Mouse (Mus musculus) cerebellum, adult 2 months (tissue): ENCODE results near the gene Phlda3. TPM values are rescaled to one million over a fixed set of nuclear protein-coding genes. Genes with fewer than 3 reads are reported as not detected.
A peak's percentile ranks its signal among the peaks of the same experiment; 100 is the strongest.

Experiments used
- DNase-seq, 2 experiments: peaks; one replicate each; pipeline ENCODE4 v3.0.0; 2021
- H3K27ac ChIP-seq: fragments of 200-500 bp; 2 replicates; pipeline ENCODE4 v1.5.1; 2012; ENCODE audit warnings: low read length, control low read depth, inconsistent platforms; ENCODE audit not compliant: insufficient read depth
- H3K27me3 ChIP-seq: fragments of 200-500 bp; 2 replicates; pipeline ENCODE4 v1.6.1; 2012; ENCODE audit warnings: inconsistent platforms, mild to moderate bottlenecking, low read length, moderate library complexity; ENCODE audit not compliant: control insufficient read depth, insufficient read depth
- H3K4me1 ChIP-seq: fragments of 200-500 bp; 2 replicates; pipeline ENCODE4 v1.6.1; 2011; ENCODE audit warnings: low read length; ENCODE audit not compliant: control insufficient read depth, insufficient read depth
- H3K4me3 ChIP-seq: fragments of 200-500 bp; replicated peaks from 2 replicates; pipeline ENCODE3; 2011; ENCODE audit warnings: mild to moderate bottlenecking, low read depth, low read length, control low read depth; ENCODE audit not compliant: insufficient read depth
- CTCF ChIP-seq: fragments of 200-500 bp; IDR thresholded peaks from 2 replicates; pipeline ENCODE4 v1.5.1; 2011; ENCODE audit warnings: low read depth, mild to moderate bottlenecking, control low read depth, low read length, moderate library complexity, borderline replicate concordance; ENCODE audit not compliant: insufficient read depth
- POLR2A ChIP-seq: fragments of 200-500 bp; IDR thresholded peaks from 2 replicates; pipeline ENCODE4 v1.6.1; 2011; ENCODE audit warnings: low read length, control low read depth, borderline replicate concordance; ENCODE audit not compliant: insufficient read depth
- WGBS: fragments of 180-500 bp; shearing (Covaris S2); methylation state at CpG from one replicate; pipeline ENCODE4 v1.1.7; 2018; 5-methylcytosine and 5-hydroxymethylcytosine counted together
- polyA plus RNA-seq: library from polyadenylated mRNA; depleted of rRNA; stranded (reverse); fragments of >200 nt; gene quantifications from 2 replicates; pipeline ENCODE4 v1.2.3, GENCODE M21; 2012; rRNA removed

Gene Phlda3
- polyA plus RNA-seq, 1 experiment: 93.0 TPM

- no peak for DNase-seq
- 78% methylated on average over 4 of the region's 4 CpGs for WGBS
- Histone ChIP-seq H3K27ac (no peak overlapping the region), H3K27me3 (peaks cover 5% of the 10 kb centered on the region; the same call in 1 of the 2 replicates), H3K4me1 (peaks cover 3% of the 10 kb centered on the region; the same call in 1 of the 2 replicates), H3K4me3 (no peak overlapping the region)
- no peak for TF ChIP-seq CTCF
- TF ChIP-seq POLR2A: no peak
Measured at GRCm38 (mm10) chr1:135817595-135817994, 51.7 kb downstream of the Phlda3 start.

- under 1% methylated on average over 63 of the region's 63 CpGs for WGBS
- peak within 1 kb of the TSS; percentile 20 for H3K4me3 ChIP-seq
- TF ChIP-seq POLR2A: no peak
- peaks cover 3% of the 10 kb centered on the region; the same call in 1 of the 2 replicates for H3K4me1 ChIP-seq
- peak; percentile 14 to 23 for DNase-seq
- H3K27ac ChIP-seq: no peak within 1 kb of the TSS
- H3K27me3 ChIP-seq: peaks cover 5% of the 10 kb centered on the region; the same call in 1 of the 2 replicates
Measured at GRCm38 (mm10) chr1:135818481-135819086, 52.7 kb downstream of the Phlda3 start, which contains the start of gene Lad1. TSS of gene Lad1 (plus strand) at chr1:135818598.

Other genes with a start within 250 kb of the Phlda3 start
- 24.7 and 26.8 TPM in 2 replicates for gene Nav1, start 158.8 kb upstream of the Phlda3 start, polyA plus RNA-seq
- gene Csrp1, start 46.1 kb upstream of the Phlda3 start, polyA plus RNA-seq: 364 and 434 TPM in 2 replicates
- gene Tnni1, start 13.3 kb downstream of the Phlda3 start, polyA plus RNA-seq: 22.1 and 25.9 TPM in 2 replicates
- gene Lad1, start 52.5 kb downstream of the Phlda3 start, polyA plus RNA-seq: 0.76 and 1.2 TPM in 2 replicates
- gene Tnnt2, start 70.2 kb downstream of the Phlda3 start, polyA plus RNA-seq: 1.4 and 2.8 TPM in 2 replicates
- 0.07 and 0.08 TPM in 2 replicates for gene Pkp1, start 153.1 kb downstream of the Phlda3 start, polyA plus RNA-seq
- 0.33 and 0.65 TPM in 2 replicates for gene Igfn1, start 240.2 kb downstream of the Phlda3 start, polyA plus RNA-seq
- 141 and 143 TPM in 2 replicates for gene Tmem9, start 242.0 kb downstream of the Phlda3 start, polyA plus RNA-seq